Mouse (Mus musculus): ENCODE measurements around the gene Nfyc. TPM values are rescaled to one million over a fixed set of nuclear protein-coding genes. Genes with fewer than 3 reads are reported as not detected.

The Nfyc gene
- total and polyA plus RNA-seq, 3 experiments: 33.6 to 51.1 (median 41.0) TPM

- TF ChIP-seq ZC3H11A (IDR thresholded peaks at IDR 0.05; ENCODE audit: low read depth, low read length) (no peak), SIN3A (IDR thresholded peaks at IDR 0.05; ENCODE audit: low read length) (no peak), MEF2A (IDR thresholded peaks at IDR 0.05; ENCODE audit: borderline replicate concordance, low read depth, low read length) (no peak), KAT2A (IDR thresholded peaks at IDR 0.05; ENCODE audit: insufficient replicate concordance, low read length) (no peak), HCFC1 (IDR thresholded peaks at IDR 0.05; ENCODE audit: low read depth, low read length) (no peak), RCOR1 (conservative IDR thresholded peaks at IDR 0.05; ENCODE audit: low read depth, low read length) (no peak), UBTF (IDR thresholded peaks at IDR 0.05; ENCODE audit: low read depth, low read length) (no peak), MAX (IDR thresholded peaks at IDR 0.05; ENCODE audit: low read length) (no peak), MXI1 (IDR thresholded peaks at IDR 0.05; ENCODE audit: low read depth, low read length) (no peak), JUN (IDR thresholded peaks at IDR 0.05; ENCODE audit: insufficient read depth, low read depth, low read length) (no peak), JUND (conservative IDR thresholded peaks at IDR 0.05; ENCODE audit: low read depth, low read length) (no peak), NELFE (IDR thresholded peaks at IDR 0.05; ENCODE audit: low read depth, low read length) (no peak), NRF1 (IDR thresholded peaks at IDR 0.05; ENCODE audit: low read depth, low read length) (no peak), EP300 (IDR thresholded peaks at IDR 0.05; ENCODE audit: low read length) (no peak), BHLHE40 (IDR thresholded peaks at IDR 0.05; ENCODE audit: low read depth, low read length) (no peak), IRF4 (IDR thresholded peaks at IDR 0.05; ENCODE audit: low read depth, low read length) (no peak)
- Histone ChIP-seq H3K27ac (ENCODE audit: insufficient read depth, low read depth) (no peak overlapping the region), H3K4me1 (ENCODE audit: control insufficient read depth in 1 of 2, insufficient read depth in 2 of 2) (peaks cover 7 to 10% of the 10 kb centered on the region in 2 experiments; a peak in 3 of 4 replicates), H3K9ac (ENCODE audit: insufficient read depth, low read depth) (no peak overlapping the region), H3K36me3 (replicated peaks in 1 of 2; ENCODE audit: control insufficient read depth in 1 of 2, insufficient read depth in 1 of 2, low read length in 1 of 2) (no peaks in the 10 kb centered on the region), H3K4me3 (replicated peaks in 1 of 3; ENCODE audit: low read depth in 2 of 3, low read length in 2 of 3, poor library complexity in 1 of 3) (no peak overlapping the region), H3K79me2 (replicated peaks; ENCODE audit: control insufficient read depth, extremely low read depth, insufficient read depth, poor library complexity, severe bottlenecking) (no peaks in the 10 kb centered on the region), H3K9me3 (replicated peaks; ENCODE audit: low read length) (peaks cover 9% of the 10 kb centered on the region), H3K4me2 (ENCODE audit: insufficient read depth, low read depth, poor library complexity, severe bottlenecking) (no peak overlapping the region), H3K27me3 (replicated peaks) (peaks cover 36% of the 10 kb centered on the region)
- dilution Hi-C loops (cut with MboI; ENCODE audit: extremely low pct_ligation_motif_present, extremely low pct_unique_long_range_greater_than_20kb, low sequenced_read_pairs): no loop called here
- in situ Hi-C loops (cut with MboI; ENCODE audit: low pct_ligation_motif_present, low pct_unique_long_range_greater_than_20kb, low sequenced_read_pairs): loop anchor here (25.0 kb wide), 1 partner anchor 268 kb away; the partner anchor contains the start of gene Gm8439
- no peak for DNase-seq (ENCODE audit: extremely low read depth)
These were observed 24.1 kb upstream of the Nfyc start for GRCm38 (mm10) chr4:120855360-120856060.

- H3K9me3 ChIP-seq (replicated peaks; ENCODE audit: low read length): peaks cover 9% of the 10 kb centered on the region
- dilution Hi-C loops (cut with MboI; ENCODE audit: extremely low pct_ligation_motif_present, extremely low pct_unique_long_range_greater_than_20kb, low sequenced_read_pairs): no loop called here
- H3K27ac ChIP-seq (ENCODE audit: insufficient read depth, low read depth): no peak within 1 kb of the TSS
- no peak within 1 kb of the TSS for H3K4me2 ChIP-seq (ENCODE audit: insufficient read depth, low read depth, poor library complexity, severe bottlenecking)
- TF ChIP-seq GABPA (IDR thresholded peaks at IDR 0.05; ENCODE audit: insufficient replicate concordance, low read depth, low read length) (no peak), CTCF (conservative IDR thresholded peaks at IDR 0.05 in 1 of 2, IDR thresholded peaks at IDR 0.05 in 1 of 2; ENCODE audit: low read depth in 2 of 2, low read length in 2 of 2) (no peak), ZC3H11A (IDR thresholded peaks at IDR 0.05; ENCODE audit: low read depth, low read length) (no peak), BHLHE40 (IDR thresholded peaks at IDR 0.05; ENCODE audit: low read depth, low read length) (no peak), MXI1 (IDR thresholded peaks at IDR 0.05; ENCODE audit: low read depth, low read length) (no peak), MEF2A (IDR thresholded peaks at IDR 0.05; ENCODE audit: borderline replicate concordance, low read depth, low read length) (no peak), CHD1 (IDR thresholded peaks at IDR 0.05; ENCODE audit: low read depth, low read length) (no peak), JUND (conservative IDR thresholded peaks at IDR 0.05; ENCODE audit: low read depth, low read length) (no peak), MYC (IDR thresholded peaks at IDR 0.05; ENCODE audit: low read depth, low read length) (no peak)
- no peaks in the 10 kb centered on the region for H3K79me2 ChIP-seq (replicated peaks; ENCODE audit: control insufficient read depth, extremely low read depth, insufficient read depth, poor library complexity, severe bottlenecking)
- in situ Hi-C loops (cut with MboI; ENCODE audit: low pct_ligation_motif_present, low pct_unique_long_range_greater_than_20kb, low sequenced_read_pairs): loop anchor here (25.0 kb wide), 1 partner anchor 267 kb away; the partner anchor contains the start of gene Gm8439
- H3K4me3 ChIP-seq (replicated peaks in 1 of 3; ENCODE audit: low read depth in 2 of 3, low read length in 2 of 3, poor library complexity in 1 of 3): no peak within 1 kb of the TSS
- no peak within 1 kb of the TSS for H3K9ac ChIP-seq (ENCODE audit: insufficient read depth, low read depth)
- DNase-seq (ENCODE audit: extremely low read depth): no peak
- H3K4me1 ChIP-seq (ENCODE audit: control insufficient read depth in 1 of 2, insufficient read depth in 2 of 2): peaks cover 7 to 10% of the 10 kb centered on the region in 2 experiments; a peak in 3 of 4 replicates
- H3K36me3 ChIP-seq (replicated peaks in 1 of 2; ENCODE audit: control insufficient read depth in 1 of 2, insufficient read depth in 1 of 2, low read length in 1 of 2): no peaks in the 10 kb centered on the region
- peaks cover 32% of the 10 kb centered on the region for H3K27me3 ChIP-seq (replicated peaks)
These were observed 23.4 kb upstream of the Nfyc start, which contains the start of gene Rims3 for GRCm38 (mm10) chr4:120854588-120855319. Rims3 (plus strand) TSS chr4:120854816.

Data from CH12.LX (cell line).